Mouse (Mus musculus) cortical plate, adult 2 months (tissue): ENCODE measurements around the gene Rbm20.

ENCODE experiments used
- CTCF ChIP-seq: fragments of 200-500 bp; IDR thresholded peaks from 2 replicates; pipeline ENCODE4 v1.5.1; 2011; ENCODE audit warnings: mild to moderate bottlenecking, control low read depth, low read length; ENCODE audit not compliant: insufficient read depth; ENCODE audit errors: extremely low read depth
- POLR2A ChIP-seq: fragments of 200-500 bp; IDR thresholded peaks from 2 replicates; pipeline ENCODE4 v1.6.1; 2011; ENCODE audit warnings: mild to moderate bottlenecking, low read length, control low read depth; ENCODE audit not compliant: insufficient read depth; ENCODE audit errors: extremely low read depth

DNA sequence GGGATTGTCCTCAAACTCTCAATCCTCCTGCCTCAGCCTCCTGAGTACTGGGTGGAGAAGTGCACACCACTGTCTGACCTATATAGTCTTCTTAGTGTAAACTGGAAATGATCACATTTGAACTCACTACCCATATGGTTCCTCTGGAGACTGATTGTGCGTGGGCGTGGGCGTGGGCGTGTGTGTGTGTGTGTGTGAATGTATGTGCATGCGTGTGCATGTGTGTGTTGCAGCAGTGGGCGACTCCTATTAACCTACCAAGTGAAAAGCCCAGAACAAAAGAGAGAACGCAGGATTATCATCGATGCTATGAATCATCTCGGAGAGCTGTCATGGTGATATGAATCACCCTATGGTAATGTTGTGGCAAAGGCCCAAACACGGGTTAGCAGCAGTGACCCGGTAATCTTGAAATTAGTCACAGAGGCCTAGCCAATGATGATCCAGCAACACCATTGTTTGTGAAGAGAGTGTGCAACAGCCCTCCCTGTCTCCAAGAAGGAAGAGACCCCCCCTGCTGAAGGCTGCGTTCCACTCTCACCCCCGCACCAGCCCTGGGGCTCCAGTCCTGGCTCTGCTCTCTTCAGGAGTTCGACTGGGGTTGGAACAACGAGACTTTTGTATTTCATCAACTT, 123.4 kb downstream of the Rbm20 start:
- TF ChIP-seq CTCF = no peak
- TF ChIP-seq POLR2A = no peak
